Mouse (Mus musculus) layer of hippocampus, adult 9-11 months (tissue): ENCODE measurements around the gene Crkl.

ENCODE experiments used
- DNase-seq: peaks from one replicate; pipeline ENCODE4 v3.0.0; 2022

Crkl gene

DNA sequence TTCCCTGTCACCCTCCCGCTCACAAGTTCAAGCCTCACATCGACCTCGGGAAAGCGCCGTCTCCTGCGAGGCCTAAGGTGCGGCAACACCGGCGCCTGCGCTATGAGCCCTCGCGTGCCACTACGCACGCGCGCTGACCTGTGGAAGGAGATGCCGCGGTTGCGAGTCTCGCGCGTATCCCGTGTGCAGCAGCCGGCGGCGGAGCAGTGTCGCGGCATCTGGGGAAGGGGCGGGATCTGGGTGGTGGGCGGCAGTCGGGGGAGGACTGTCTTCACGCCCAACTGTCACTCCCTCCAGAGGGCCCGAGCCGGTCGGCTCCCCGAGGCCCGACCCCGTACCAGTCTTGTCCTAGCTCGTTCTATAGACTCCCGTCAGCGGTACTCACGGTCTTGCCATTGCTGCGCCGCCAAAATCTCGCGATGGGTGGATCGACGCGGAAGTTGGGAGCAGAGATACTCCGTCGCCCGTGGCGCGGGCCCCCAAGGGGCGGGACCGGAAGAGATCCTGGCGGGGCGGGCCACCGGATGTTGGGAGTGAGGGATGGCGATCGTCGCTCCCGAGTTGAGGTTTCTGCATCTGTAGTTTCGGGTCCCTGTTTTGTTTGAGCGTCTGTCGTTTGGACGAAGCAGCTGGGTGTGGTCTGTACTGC lies 79.0 kb downstream of the Crkl start, which contains the start of gene Thap7:
Thap7 (minus strand) TSS at position 497 of the 649 bp plus-strand sequence.
- DNase-seq = peak; percentile 96

DNA sequence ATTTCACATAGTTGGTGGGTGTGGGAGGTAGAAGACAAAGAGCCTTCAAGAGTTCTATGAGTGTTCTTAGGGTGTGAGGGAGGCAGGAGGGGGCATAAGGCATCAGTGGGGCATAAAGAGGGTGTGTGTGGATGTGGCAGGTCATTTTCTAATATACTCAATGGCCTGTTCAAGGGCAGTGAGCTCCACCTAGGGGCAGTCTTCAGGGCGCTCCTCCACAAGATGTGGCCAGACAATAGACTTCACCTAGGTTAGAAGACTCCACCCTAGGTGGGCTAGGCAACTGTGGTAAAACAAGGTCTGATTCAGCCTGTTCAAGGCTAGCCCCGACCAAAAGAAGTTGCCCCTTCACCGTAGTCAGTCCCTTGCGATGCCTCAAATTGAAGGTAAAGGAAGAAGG lies 80.5 kb downstream of the Crkl start:
- DNase-seq = no peak

DNA sequence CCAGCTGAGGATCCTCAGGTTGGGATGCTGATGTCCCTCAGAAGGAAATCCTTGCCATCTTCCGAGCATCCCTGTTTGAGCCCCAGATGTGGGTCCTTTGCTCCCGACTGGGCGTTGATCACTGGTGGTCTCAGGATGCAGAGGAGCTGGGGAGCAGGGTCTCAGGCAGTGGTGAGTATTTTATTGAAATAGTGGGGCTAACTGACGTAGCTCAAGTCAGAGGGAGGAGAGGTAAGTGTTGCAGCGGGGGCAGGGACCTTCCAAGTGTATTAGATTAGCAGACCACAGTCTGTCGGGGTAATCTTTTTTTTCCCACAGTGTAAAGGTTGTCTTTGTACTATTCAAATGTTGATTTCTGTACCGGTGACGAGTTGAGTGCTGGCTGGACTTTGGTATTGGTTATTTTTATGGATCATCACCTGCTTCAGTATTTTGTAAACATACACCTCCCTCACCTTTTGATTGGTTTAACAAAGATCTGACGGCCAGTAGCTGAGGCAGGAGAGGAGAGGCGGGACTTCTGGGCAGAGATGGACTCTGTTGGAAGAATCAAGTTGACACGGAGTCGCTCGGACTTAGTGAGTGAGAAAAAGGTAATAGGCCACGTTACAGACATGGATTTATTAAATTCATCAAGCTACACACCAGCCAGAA lies 81.0 kb downstream of the Crkl start:
- DNase-seq = no peak

DNA sequence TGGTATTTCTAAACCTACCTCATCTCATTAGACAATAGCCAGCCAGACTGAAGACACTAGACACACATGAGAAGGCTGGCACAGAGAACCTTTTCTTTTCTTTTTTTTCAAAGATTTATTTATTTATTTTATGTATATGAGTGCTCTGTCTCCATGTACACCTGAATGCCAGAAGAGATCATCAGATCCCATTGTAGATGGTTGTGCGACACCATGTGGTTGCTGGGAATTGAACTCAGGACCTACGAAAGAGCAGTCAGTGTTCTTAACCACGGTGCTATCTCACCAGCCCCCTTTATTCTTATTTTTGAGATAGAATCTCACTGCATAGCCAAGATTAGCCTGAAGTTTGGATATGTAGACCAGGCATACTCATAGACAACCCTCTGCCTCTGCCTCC lies 84.8 kb downstream of the Crkl start:
- no peak for DNase-seq
